Mouse (Mus musculus) liver, embryonic 14.5 days (tissue): ENCODE measurements around the gene Polh. TPM values are rescaled to one million over a fixed set of nuclear protein-coding genes. Genes with fewer than 3 reads are reported as not detected.

Source experiments
- ATAC-seq: fragments of 200-750 bp; cut with Nextera tagmentation; 2 replicates; pipeline ENCODE4 v1.8.0; 2017; ENCODE audit warnings: moderate number of reproducible peaks, mild to moderate bottlenecking, moderate library complexity; ENCODE audit not compliant: insufficient read depth
- DNase-seq, 3 experiments: peaks; one replicate each; pipeline ENCODE4 v3.0.0-alpha.2; 2012 to 2013; ENCODE audit warnings: low read depth in 3 of 3, low spot score in 3 of 3
- H3K27ac ChIP-seq: fragments of 300-500 bp; sonication (generic); 2 replicates; pipeline ENCODE4 v1.5.1; 2014; ENCODE audit warnings: moderate library complexity, mild to moderate bottlenecking, control low read depth, inconsistent platforms
- H3K27me3 ChIP-seq: fragments of 300-500 bp; sonication (generic); 2 replicates; pipeline ENCODE4 v1.6.1; 2014; ENCODE audit warnings: mild to moderate bottlenecking, low read length, moderate library complexity; ENCODE audit not compliant: control insufficient read depth, insufficient read depth
- H3K36me3 ChIP-seq: fragments of 300-500 bp; sonication (generic); replicated peaks from 2 replicates; pipeline ENCODE4 v1.6.1; 2014; ENCODE audit warnings: low read depth; ENCODE audit not compliant: control insufficient read depth, insufficient read depth
- H3K4me1 ChIP-seq, 2 experiments: fragments of 200-500 bp in 1 of 2; fragments of 300-500 bp in 1 of 2; sonication (generic) in 1 of 2; replicated peaks; 2 replicates each; pipeline ENCODE4 v1.6.1; 2012 to 2014; ENCODE audit warnings: antibody characterized with exemption in 1 of 2, inconsistent platforms in 1 of 2, low read length in 1 of 2; ENCODE audit not compliant: control insufficient read depth in 2 of 2, insufficient read depth in 2 of 2
- H3K4me2 ChIP-seq: fragments of 300-500 bp; sonication (generic); 2 replicates; pipeline ENCODE4 v1.6.1; 2014; ENCODE audit warnings: low read depth, mild to moderate bottlenecking, control low read depth, moderate library complexity
- H3K4me3 ChIP-seq, 2 experiments: fragments of 200-500 bp in 1 of 2; fragments of 300-500 bp in 1 of 2; sonication (generic) in 1 of 2; 2 replicates each; pipeline ENCODE4 v1.5.1; 2012 to 2014; ENCODE audit warnings: low read depth in 2 of 2, low read length in 2 of 2, mild to moderate bottlenecking in 2 of 2, control low read depth in 1 of 2, inconsistent platforms in 1 of 2, moderate library complexity in 1 of 2; ENCODE audit not compliant: insufficient read depth in 1 of 2
- H3K9ac ChIP-seq: fragments of 300-500 bp; sonication (generic); replicated peaks from 2 replicates; pipeline ENCODE4 v1.6.1; 2014; ENCODE audit warnings: mild to moderate bottlenecking, control low read depth, moderate library complexity
- H3K9me3 ChIP-seq: fragments of 300-500 bp; sonication (generic); 2 replicates; pipeline ENCODE4 v1.6.1; 2016; ENCODE audit warnings: low read length, mixed read lengths; ENCODE audit not compliant: control insufficient read depth
- CTCF ChIP-seq: IDR thresholded peaks from 2 replicates; pipeline ENCODE4 v1.5.1; 2016; ENCODE audit warnings: antibody characterized with exemption, low read depth, control low read depth
- EP300 ChIP-seq: IDR thresholded peaks from 2 replicates; pipeline ENCODE4 v1.6.1; 2016; ENCODE audit warnings: antibody characterized with exemption, low read depth
- WGBS: fragments of 180-500 bp; shearing (Covaris S2); extraction: QIAGEN DNeasy Blood & Tissue Kit; methylation state at CpG from one replicate; pipeline ENCODE4 v1.1.7; 2014; ENCODE audit not compliant: insufficient replicate concordance; 5-methylcytosine and 5-hydroxymethylcytosine counted together
- polyA plus RNA-seq, 2 experiments: library from polyadenylated mRNA; depleted of rRNA in 1 of 2; stranded (reverse) in 1 of 2; unstranded in 1 of 2; fragments of >200 nt; fragmentation: Nextera tagmentation in 1 of 2; extraction: Ambion mirVana in 1 of 2; gene quantifications; 2 replicates each; pipeline versions ENCODE4 v1.2.1 to v1.2.3; 2012 to 2014

Polh gene
- polyA plus RNA-seq, 2 experiments = 7.8 to 9.7 TPM

DNA sequence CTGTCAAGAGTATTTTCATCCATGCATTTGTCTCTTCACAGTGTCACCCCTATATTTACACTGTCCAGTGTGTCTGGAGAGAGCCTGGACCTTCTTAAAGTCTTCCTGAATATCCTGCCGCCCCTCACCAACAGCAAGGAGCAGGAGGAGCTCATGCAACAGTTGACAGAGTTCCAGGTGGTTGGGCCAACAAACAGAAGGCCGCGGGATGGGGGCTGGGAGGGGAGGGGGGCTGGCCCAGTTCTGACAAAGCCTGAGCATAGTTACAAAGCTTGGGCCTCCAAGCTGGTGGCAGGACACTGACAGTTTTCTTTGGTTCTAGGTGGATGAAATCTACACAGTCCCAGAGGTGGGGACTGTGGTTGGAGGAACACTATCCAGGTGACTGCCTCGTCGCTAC is 36.2 kb downstream of the Polh start:
- no peak overlapping the region for H3K27ac ChIP-seq
- peaks cover 95% of the 10 kb centered on the region for H3K36me3 ChIP-seq
- peaks cover 18 to 24% of the 10 kb centered on the region in 2 experiments for H3K4me1 ChIP-seq
- no peak overlapping the region for H3K4me3 ChIP-seq
- ATAC-seq (no peak), DNase-seq (no peak)
- H3K4me2 ChIP-seq = no peak overlapping the region
- 80% methylated on average over 5 of the region's 5 CpGs for WGBS
- H3K27me3 ChIP-seq = no peaks in the 10 kb centered on the region
- no peak for TF ChIP-seq CTCF
- no peak overlapping the region for H3K9ac ChIP-seq
- no peaks in the 10 kb centered on the region for H3K9me3 ChIP-seq

DNA sequence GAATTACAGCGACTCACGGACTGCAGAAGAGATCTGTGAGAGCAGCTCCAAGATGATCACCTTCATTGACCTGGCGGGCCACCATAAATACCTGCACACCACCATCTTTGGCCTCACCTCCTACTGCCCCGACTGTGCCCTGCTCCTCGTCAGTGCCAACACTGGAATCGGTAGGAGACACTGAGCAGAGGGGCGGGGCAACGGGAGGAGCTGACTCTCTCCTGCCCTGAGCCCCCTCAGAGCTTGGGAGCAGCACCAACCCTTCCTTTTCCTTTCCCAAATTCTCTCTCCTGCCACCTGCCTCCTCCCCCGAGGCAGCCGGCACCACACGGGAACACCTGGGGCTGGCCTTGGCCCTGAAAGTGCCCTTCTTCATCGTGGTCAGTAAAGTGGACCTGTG is 37.0 kb downstream of the Polh start:
- H3K36me3 ChIP-seq = peaks cover 87% of the 10 kb centered on the region

DNA sequence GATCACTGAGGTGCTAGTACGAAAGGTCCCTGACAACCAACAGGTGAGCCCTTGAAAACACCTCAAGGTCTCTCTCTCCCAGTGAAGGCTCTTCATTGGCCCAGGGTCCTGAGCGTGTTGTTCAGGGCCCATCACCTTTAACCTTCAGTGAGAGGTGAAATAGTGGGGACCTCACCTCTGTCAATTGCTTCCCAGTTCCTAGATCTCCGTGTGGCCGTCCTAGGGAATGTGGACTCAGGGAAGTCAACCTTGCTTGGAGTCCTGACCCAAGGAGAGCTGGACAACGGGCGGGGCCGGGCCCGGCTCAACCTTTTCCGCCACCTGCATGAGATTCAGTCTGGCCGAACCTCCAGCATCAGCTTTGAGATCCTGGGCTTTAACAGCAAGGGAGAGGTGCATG is 37.7 kb downstream of the Polh start:
- Histone ChIP-seq H3K4me3 (no peak overlapping the region), H3K36me3 (peaks cover 80% of the 10 kb centered on the region), H3K27ac (no peak overlapping the region), H3K27me3 (no peaks in the 10 kb centered on the region), H3K9ac (no peak overlapping the region), H3K4me2 (no peak overlapping the region), H3K4me1 (peaks cover 18 to 24% of the 10 kb centered on the region in 2 experiments), H3K9me3 (no peaks in the 10 kb centered on the region)
- TF ChIP-seq CTCF (no peak), EP300 (no peak)
- no peak for ATAC-seq
- DNase-seq = no peak
- 93% methylated on average over 10 of the region's 10 CpGs for WGBS

More for the DNA sequence above, 37.0 kb downstream of the Polh start:
- no peaks in the 10 kb centered on the region for H3K9me3 ChIP-seq
- no peak for DNase-seq
- TF ChIP-seq EP300 (no peak), CTCF (no peak)
- no peak overlapping the region for H3K4me3 ChIP-seq
- no peak overlapping the region for H3K9ac ChIP-seq
- H3K4me2 ChIP-seq = no peak overlapping the region
- no peak overlapping the region for H3K27ac ChIP-seq
- H3K4me1 ChIP-seq = peaks cover 18 to 24% of the 10 kb centered on the region in 2 experiments
- ATAC-seq = no peak
- WGBS = 90% methylated on average over 12 of the region's 12 CpGs
- no peaks in the 10 kb centered on the region for H3K27me3 ChIP-seq

DNA sequence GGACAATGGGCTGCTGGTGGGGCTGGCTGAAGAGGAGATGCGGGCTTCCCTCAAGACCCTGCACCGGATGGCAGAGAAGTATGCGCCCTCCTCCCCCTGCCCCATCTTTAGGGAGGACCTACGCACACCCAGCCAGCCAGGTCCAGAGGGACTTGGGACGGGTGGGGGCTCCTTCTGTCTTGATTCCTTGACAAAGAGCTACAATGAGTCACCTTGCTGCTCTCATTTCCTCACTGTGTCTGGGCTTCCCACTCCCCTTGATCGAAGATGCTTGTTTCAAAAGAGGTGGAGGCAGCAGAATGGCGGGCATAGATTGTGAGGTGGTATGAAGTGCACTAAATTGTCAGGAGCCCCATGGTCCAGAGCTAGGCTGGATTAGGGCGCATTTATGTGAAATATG is 38.1 kb downstream of the Polh start:
- H3K27ac ChIP-seq = no peak overlapping the region
- H3K4me1 ChIP-seq = peaks cover 18 to 24% of the 10 kb centered on the region in 2 experiments
- no peaks in the 10 kb centered on the region for H3K27me3 ChIP-seq
- no peak overlapping the region for H3K4me2 ChIP-seq
- TF ChIP-seq EP300 (no peak), CTCF (no peak)
- no peak overlapping the region for H3K4me3 ChIP-seq
- H3K36me3 ChIP-seq = peaks cover 76% of the 10 kb centered on the region
- 95% methylated on average over 8 of the region's 8 CpGs for WGBS
- H3K9ac ChIP-seq = no peak overlapping the region
- DNase-seq = no peak
- no peak for ATAC-seq
- no peaks in the 10 kb centered on the region for H3K9me3 ChIP-seq

DNA sequence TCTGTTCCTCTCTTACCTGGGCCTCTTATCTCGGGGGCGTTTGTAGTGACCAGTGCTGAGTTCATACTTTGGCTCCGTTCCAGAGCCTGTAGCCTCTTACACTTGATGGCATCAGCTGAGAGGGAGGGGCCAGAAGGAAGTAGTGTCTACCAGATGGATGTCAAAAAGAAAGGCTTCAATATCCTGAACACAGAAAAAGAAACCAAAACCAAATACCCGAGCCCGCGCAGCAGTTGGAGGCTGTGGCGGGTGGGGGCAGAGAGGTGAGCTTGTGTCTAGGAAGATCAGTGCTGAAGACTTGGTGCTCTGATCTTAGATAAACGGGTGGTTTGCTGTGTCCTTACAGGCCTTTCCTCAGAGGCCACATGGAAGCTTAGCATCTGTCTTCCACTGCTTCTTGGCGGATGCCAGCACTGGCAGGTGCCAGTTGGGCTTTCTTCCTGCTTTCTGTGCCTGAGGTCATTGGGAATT is 39.5 kb downstream of the Polh start:
- peaks cover 62% of the 10 kb centered on the region for H3K36me3 ChIP-seq
- peak overlapping the region; percentile 65 for H3K4me2 ChIP-seq
- peak overlapping the region; percentile 7 to 92; a peak in 3 of 4 replicates for H3K4me3 ChIP-seq
- peak overlapping the region; percentile 59; the same call in 1 of the 2 replicates for H3K27ac ChIP-seq
- H3K4me1 ChIP-seq = peaks cover 28 to 32% of the 10 kb centered on the region in 2 experiments
- WGBS = 22% methylated on average over 9 of the region's 9 CpGs
- peak overlapping the region; percentile 46 for H3K9ac ChIP-seq
- no peak for TF ChIP-seq EP300
- no peak for TF ChIP-seq CTCF
- H3K27me3 ChIP-seq = no peaks in the 10 kb centered on the region
- ATAC-seq (no peak), DNase-seq (no peak)
- no peaks in the 10 kb centered on the region for H3K9me3 ChIP-seq
